Mouse (Mus musculus): Measurements from ENCODE around the gene Cct5. TPM values are rescaled to one million over a fixed set of nuclear protein-coding genes. Genes with fewer than 3 reads are reported as not detected.

Gene Cct5
- polyA plus RNA-seq, 1 experiment from 2014 or later = 574 TPM

DNA sequence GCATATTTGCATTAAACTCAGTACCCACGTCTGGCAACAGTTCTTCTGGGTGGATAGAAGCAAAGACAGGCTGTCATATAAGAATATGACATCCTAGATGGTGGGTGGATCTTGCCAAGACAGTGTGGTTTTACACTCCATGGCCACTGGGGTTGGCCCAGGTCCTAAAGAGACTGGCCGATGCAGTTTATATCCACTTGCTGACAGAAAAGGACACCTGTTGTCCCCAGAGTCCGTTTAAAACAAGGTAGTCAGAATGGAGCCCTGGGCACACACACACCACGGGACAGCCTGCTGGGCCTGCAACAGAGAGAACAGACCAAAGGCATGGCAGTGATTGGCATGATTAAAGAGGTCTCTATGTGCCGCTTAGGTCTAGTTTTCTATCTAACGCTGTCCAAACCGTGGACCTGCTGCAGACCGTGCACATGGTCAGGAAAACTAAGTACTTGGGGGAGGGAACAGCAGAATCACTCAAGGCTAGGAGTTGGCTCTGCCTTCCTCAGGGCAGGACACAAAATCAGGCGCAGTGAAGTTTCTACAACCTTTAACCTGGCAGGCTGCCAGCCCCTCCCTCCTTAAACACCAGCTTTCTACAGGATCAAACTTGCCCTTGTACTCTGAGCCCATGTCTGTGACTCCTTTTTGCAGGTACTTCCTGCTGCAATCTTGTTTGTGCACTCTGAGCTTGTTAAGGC, 32.1 kb downstream of the Cct5 start:
- Histone ChIP-seq H3K4me1 (ENCODE audit: insufficient read depth, low read length) (peaks cover 21% of the 10 kb centered on the region), H3K4me2 (replicated peaks; ENCODE audit: low read depth, low read length) (peak overlapping the region; percentile 46; the same call in 1 of the 2 replicates), H3K4me3 (ENCODE audit: low read length) (no peak overlapping the region)

GRCm38 (mm10) chr15:31568581-31568996, 33.0 kb downstream of the Cct5 start:
- 8% methylated on average over 12 of the region's 12 CpGs for WGBS
- H3K27ac ChIP-seq (ENCODE audit: low read length) = peak overlapping the region; percentile 60
- peak overlapping the region; percentile 22 for H3K4me3 ChIP-seq (ENCODE audit: low read length)
- peaks cover 30% of the 10 kb centered on the region for H3K4me1 ChIP-seq (ENCODE audit: insufficient read depth, low read length)
- no peaks in the 10 kb centered on the region for H3K9me3 ChIP-seq (ENCODE audit: low read length)
- peak; percentile 93 for ATAC-seq (ENCODE audit: low FRiP score, low TSS enrichment)
- no peaks in the 10 kb centered on the region for H3K27me3 ChIP-seq (ENCODE audit: insufficient read depth, low read length)
- peak overlapping the region; percentile 46 for H3K4me2 ChIP-seq (replicated peaks; ENCODE audit: low read depth, low read length)
- peak overlapping the region; percentile 47 for H3K9ac ChIP-seq (replicated peaks; ENCODE audit: low read length)
- no peaks in the 10 kb centered on the region for H3K36me3 ChIP-seq (ENCODE audit: insufficient read depth, low read length)

More for the DNA sequence above, 32.1 kb downstream of the Cct5 start:
- Histone ChIP-seq H3K9me3 (ENCODE audit: low read length) (no peaks in the 10 kb centered on the region), H3K27ac (ENCODE audit: low read length) (peak overlapping the region; percentile 60), H3K9ac (replicated peaks; ENCODE audit: low read length) (no peak overlapping the region), H3K27me3 (ENCODE audit: insufficient read depth, low read length) (no peaks in the 10 kb centered on the region), H3K36me3 (ENCODE audit: insufficient read depth, low read length) (no peaks in the 10 kb centered on the region)
- WGBS = 52% methylated on average over 9 of the region's 9 CpGs
- peak; percentile 53 for ATAC-seq (ENCODE audit: low FRiP score, low TSS enrichment)

GRCm38 (mm10) chr15:31567431-31567830, 34.2 kb downstream of the Cct5 start:
- Histone ChIP-seq H3K4me2 (replicated peaks; ENCODE audit: low read depth, low read length) (no peak overlapping the region), H3K27ac (ENCODE audit: low read length) (no peak overlapping the region), H3K27me3 (ENCODE audit: insufficient read depth, low read length) (no peaks in the 10 kb centered on the region), H3K4me3 (ENCODE audit: low read length) (no peak overlapping the region), H3K36me3 (ENCODE audit: insufficient read depth, low read length) (no peaks in the 10 kb centered on the region), H3K9me3 (ENCODE audit: low read length) (no peaks in the 10 kb centered on the region), H3K9ac (replicated peaks; ENCODE audit: low read length) (no peak overlapping the region), H3K4me1 (ENCODE audit: insufficient read depth, low read length) (peaks cover 32% of the 10 kb centered on the region)
- 83% methylated on average over 7 of the region's 7 CpGs for WGBS
- no peak for ATAC-seq (ENCODE audit: low FRiP score, low TSS enrichment)

GRCm38 (mm10) chr15:31565786-31566185, 35.8 kb downstream of the Cct5 start:
- 72% methylated on average over 1 of the region's 1 CpGs for WGBS

GRCm38 (mm10) chr15:31565184-31565583, 36.4 kb downstream of the Cct5 start, which contains the start of gene Cmbl:
Gene Cmbl (plus strand): TSS chr15:31565389.
- Histone ChIP-seq H3K27me3 (ENCODE audit: insufficient read depth, low read length) (no peaks in the 10 kb centered on the region), H3K4me2 (replicated peaks; ENCODE audit: low read depth, low read length) (no peak within 1 kb of the TSS), H3K4me1 (ENCODE audit: insufficient read depth, low read length) (peaks cover 32% of the 10 kb centered on the region), H3K36me3 (ENCODE audit: insufficient read depth, low read length) (no peaks in the 10 kb centered on the region), H3K27ac (ENCODE audit: low read length) (peak within 1 kb of the TSS; percentile 73), H3K9me3 (ENCODE audit: low read length) (no peaks in the 10 kb centered on the region), H3K9ac (replicated peaks; ENCODE audit: low read length) (no peak within 1 kb of the TSS), H3K4me3 (ENCODE audit: low read length) (no peak within 1 kb of the TSS)
- ATAC-seq (ENCODE audit: low FRiP score, low TSS enrichment) = no peak
- 66% methylated on average over 5 of the region's 5 CpGs for WGBS

More at GRCm38 (mm10) chr15:31565786-31566185, 35.8 kb downstream of the Cct5 start:
- ATAC-seq (ENCODE audit: low FRiP score, low TSS enrichment) = no peak
- H3K4me1 ChIP-seq (ENCODE audit: insufficient read depth, low read length) = peaks cover 32% of the 10 kb centered on the region
- no peaks in the 10 kb centered on the region for H3K9me3 ChIP-seq (ENCODE audit: low read length)
- no peak overlapping the region for H3K4me3 ChIP-seq (ENCODE audit: low read length)
- H3K4me2 ChIP-seq (replicated peaks; ENCODE audit: low read depth, low read length) = no peak overlapping the region
- H3K27me3 ChIP-seq (ENCODE audit: insufficient read depth, low read length) = no peaks in the 10 kb centered on the region
- no peaks in the 10 kb centered on the region for H3K36me3 ChIP-seq (ENCODE audit: insufficient read depth, low read length)
- no peak overlapping the region for H3K27ac ChIP-seq (ENCODE audit: low read length)
- no peak overlapping the region for H3K9ac ChIP-seq (replicated peaks; ENCODE audit: low read length)

DNA sequence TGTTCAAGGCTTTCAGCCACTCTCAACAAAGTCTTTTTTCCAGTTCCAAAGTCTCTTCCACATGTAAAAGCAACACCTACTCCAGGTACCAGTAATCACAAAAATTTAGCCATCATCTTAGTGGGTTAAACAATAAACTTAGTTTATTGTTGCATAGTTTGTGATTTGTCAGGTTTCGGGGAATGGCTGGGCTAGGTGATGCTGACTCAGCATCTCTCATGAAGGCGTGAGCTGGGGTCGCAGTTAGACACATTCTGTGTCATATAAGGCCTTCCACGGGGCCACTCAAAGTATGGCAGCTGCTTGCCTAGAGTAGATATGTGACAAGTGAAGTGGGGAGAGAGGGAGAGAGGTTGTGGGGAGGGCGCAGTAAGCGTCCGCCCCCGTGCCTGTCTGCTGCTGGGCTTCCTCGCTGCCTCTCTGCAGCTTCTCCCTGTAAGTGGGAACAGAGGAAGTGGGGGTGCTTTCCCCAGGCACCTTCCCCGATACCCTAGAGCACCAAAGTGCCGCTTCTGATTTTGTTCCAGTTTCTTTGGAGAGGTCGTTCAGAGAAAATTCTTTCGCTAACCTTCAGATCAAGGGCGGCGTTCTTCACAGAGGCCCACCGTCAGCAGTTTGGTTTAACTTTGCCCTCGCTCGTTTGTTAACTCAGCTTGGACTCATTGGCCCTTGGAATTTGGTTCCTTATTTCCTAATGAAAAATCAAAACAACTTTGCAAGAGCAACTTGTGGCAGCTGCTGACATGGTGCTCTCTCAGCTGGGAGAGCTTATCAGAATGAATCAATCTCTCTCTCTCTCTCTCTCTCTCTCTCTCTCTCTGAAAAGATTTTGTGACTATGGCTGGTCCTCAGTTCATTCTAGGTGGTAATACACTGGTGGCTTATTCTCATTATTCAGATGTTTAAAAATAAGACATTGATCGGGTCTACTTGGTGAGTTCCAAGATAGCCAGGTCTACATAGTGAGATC, 37.7 kb downstream of the Cct5 start:
- Histone ChIP-seq H3K36me3 (ENCODE audit: insufficient read depth, low read length) (no peaks in the 10 kb centered on the region), H3K9me3 (ENCODE audit: low read length) (0 out of 2 replicates have a peak, but pooled peaks cover 5% of the 10 kb centered on the region), H3K4me2 (replicated peaks; ENCODE audit: low read depth, low read length) (peak overlapping the region; percentile 38), H3K9ac (replicated peaks; ENCODE audit: low read length) (0 out of 2 replicates have a peak overlapping the region, but pooled peaks have one; percentile 41), H3K4me3 (ENCODE audit: low read length) (no peak overlapping the region), H3K4me1 (ENCODE audit: insufficient read depth, low read length) (peaks cover 23% of the 10 kb centered on the region), H3K27ac (ENCODE audit: low read length) (peak overlapping the region; percentile 73), H3K27me3 (ENCODE audit: insufficient read depth, low read length) (no peaks in the 10 kb centered on the region)
- peak; percentile 21; the same call in 1 of the 2 replicates for ATAC-seq (ENCODE audit: low FRiP score, low TSS enrichment)
- WGBS = 45% methylated on average over 19 of the region's 19 CpGs

DNA sequence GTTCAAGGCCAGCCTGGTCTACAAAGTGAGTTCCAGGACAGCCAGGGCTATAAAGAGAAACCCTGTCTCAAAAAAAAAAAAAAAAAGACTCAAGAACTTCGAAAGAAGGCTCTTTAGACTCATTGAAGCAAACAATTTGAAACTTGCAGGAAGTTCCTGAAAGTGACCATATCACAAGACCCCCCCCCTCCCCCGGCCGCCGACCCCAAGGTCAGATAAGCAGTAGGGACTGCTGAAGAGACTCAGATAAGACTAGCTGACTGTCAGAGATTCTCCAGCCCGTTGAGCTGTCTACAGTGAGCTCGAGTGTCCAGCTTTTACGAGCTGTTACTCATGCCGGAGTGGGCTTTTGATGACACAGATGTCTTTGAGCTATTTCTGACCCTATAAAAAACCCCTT, 38.8 kb downstream of the Cct5 start:
- Histone ChIP-seq H3K4me2 (replicated peaks; ENCODE audit: low read depth, low read length) (no peak overlapping the region), H3K27me3 (ENCODE audit: insufficient read depth, low read length) (no peaks in the 10 kb centered on the region), H3K4me1 (ENCODE audit: insufficient read depth, low read length) (peaks cover 15% of the 10 kb centered on the region), H3K9ac (replicated peaks; ENCODE audit: low read length) (no peak overlapping the region), H3K4me3 (ENCODE audit: low read length) (no peak overlapping the region), H3K9me3 (ENCODE audit: low read length) (0 out of 2 replicates have a peak, but pooled peaks cover 5% of the 10 kb centered on the region), H3K36me3 (ENCODE audit: insufficient read depth, low read length) (no peaks in the 10 kb centered on the region), H3K27ac (ENCODE audit: low read length) (peak overlapping the region; percentile 73; the same call in 1 of the 2 replicates)
- ATAC-seq (ENCODE audit: low FRiP score, low TSS enrichment) = no peak
- WGBS = 58% methylated on average over 8 of the region's 8 CpGs

DNA sequence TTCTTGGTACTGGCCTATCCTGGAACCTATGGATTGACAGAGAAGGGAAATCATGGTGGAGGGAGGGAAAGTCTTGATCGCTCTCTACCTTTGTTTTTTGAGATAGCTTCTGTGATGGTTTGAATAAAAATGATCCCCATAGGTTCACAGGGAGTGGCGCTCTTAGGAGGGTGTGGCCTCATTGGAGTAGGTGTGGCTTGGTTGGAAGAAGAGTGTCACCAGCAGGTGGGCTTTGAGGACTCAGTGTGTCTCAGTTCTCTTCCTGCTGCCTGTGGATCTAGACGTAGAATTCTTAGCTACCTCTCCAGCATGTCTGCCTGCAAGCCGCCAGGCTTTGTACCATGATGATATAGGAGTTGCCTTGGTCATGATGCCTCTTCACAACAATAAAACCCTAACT, 39.6 kb downstream of the Cct5 start:
- H3K4me3 ChIP-seq (ENCODE audit: low read length) = no peak overlapping the region
- no peaks in the 10 kb centered on the region for H3K36me3 ChIP-seq (ENCODE audit: insufficient read depth, low read length)
- H3K4me1 ChIP-seq (ENCODE audit: insufficient read depth, low read length) = peaks cover 15% of the 10 kb centered on the region
- H3K4me2 ChIP-seq (replicated peaks; ENCODE audit: low read depth, low read length) = no peak overlapping the region
- H3K9me3 ChIP-seq (ENCODE audit: low read length) = 0 out of 2 replicates have a peak, but pooled peaks cover 5% of the 10 kb centered on the region
- 96% methylated on average over 4 of the region's 4 CpGs for WGBS
- no peak overlapping the region for H3K9ac ChIP-seq (replicated peaks; ENCODE audit: low read length)
- no peak overlapping the region for H3K27ac ChIP-seq (ENCODE audit: low read length)
- no peak for ATAC-seq (ENCODE audit: low FRiP score, low TSS enrichment)
- no peaks in the 10 kb centered on the region for H3K27me3 ChIP-seq (ENCODE audit: insufficient read depth, low read length)

- H3K27me3 ChIP-seq (ENCODE audit: insufficient read depth, low read length) = no peaks in the 10 kb centered on the region
Observed at GRCm38 (mm10) chr15:31561390-31561789, 40.2 kb downstream of the Cct5 start.

More at GRCm38 (mm10) chr15:31561390-31561789, 40.2 kb downstream of the Cct5 start:
- no peak for ATAC-seq (ENCODE audit: low FRiP score, low TSS enrichment)
- H3K36me3 ChIP-seq (ENCODE audit: insufficient read depth, low read length) = no peaks in the 10 kb centered on the region
- no peak overlapping the region for H3K9ac ChIP-seq (replicated peaks; ENCODE audit: low read length)
- peaks cover 15% of the 10 kb centered on the region for H3K4me1 ChIP-seq (ENCODE audit: insufficient read depth, low read length)
- H3K27ac ChIP-seq (ENCODE audit: low read length) = no peak overlapping the region
- WGBS = 80% methylated on average over 6 of the region's 6 CpGs
- H3K9me3 ChIP-seq (ENCODE audit: low read length) = 0 out of 2 replicates have a peak, but pooled peaks cover 5% of the 10 kb centered on the region
- H3K4me2 ChIP-seq (replicated peaks; ENCODE audit: low read depth, low read length) = no peak overlapping the region
- no peak overlapping the region for H3K4me3 ChIP-seq (ENCODE audit: low read length)
